Comparison of ENCODE assay signal across 10 mouse cellular contexts in genomic region chr14:62395346-62395745, GRCm38 (mm10).
"Had no signal": no experiment of that assay in that cellular context is flagged by ENCODE, and none has a peak within 500 bp of the region (broad histone marks: within the 10 kb centered on the region; RNA-seq: fewer than 3 reads in every experiment).

No protein-coding gene starts in this region.

- DNase-seq: liver, postnatal 0 days; lung, adult 2 months; lung, postnatal 14 days; lung, postnatal 36 days; right cerebral cortex, postnatal 14 days; right cerebral cortex, postnatal 4 days; spleen, adult 18-20 months; thymus, adult 18-20 months; thymus, postnatal 14 days; thymus, postnatal 36 days had no signal
